Mouse (Mus musculus): ENCODE measurements around the gene Cass4.

The Cass4 gene

GRCm38 (mm10) chr2:172384715-172385114 is 8.9 kb upstream of the Cass4 start:
- no peak for DNase-seq (ENCODE audit: low read depth, low spot score)

- DNase-seq (ENCODE audit: low read depth, low spot score), result no peak
These were observed 3.3 kb upstream of the Cass4 start for GRCm38 (mm10) chr2:172390341-172390740.

GRCm38 (mm10) chr2:172392041-172392521 is 1.5 kb upstream of the Cass4 start:
- DNase-seq (ENCODE audit: low read depth, low spot score), result peak; percentile 33

- DNase-seq (ENCODE audit: low read depth, low spot score), result no peak
These were observed 428 bp downstream of the Cass4 start for GRCm38 (mm10) chr2:172394052-172394392.

GRCm38 (mm10) chr2:172394671-172395070 is 1.1 kb downstream of the Cass4 start:
- DNase-seq (ENCODE audit: low read depth, low spot score), result no peak

- DNase-seq (ENCODE audit: low read depth, low spot score), result no peak
These were observed 2.4 kb downstream of the Cass4 start for GRCm38 (mm10) chr2:172395961-172396360.

GRCm38 (mm10) chr2:172399901-172400300 is 6.3 kb downstream of the Cass4 start:
- DNase-seq (ENCODE audit: low read depth, low spot score), result peak; percentile 93

GRCm38 (mm10) chr2:172401116-172401825 is 7.7 kb downstream of the Cass4 start:
- peak; percentile 81 for DNase-seq (ENCODE audit: low read depth, low spot score)

GRCm38 (mm10) chr2:172404239-172404638 is 10.6 kb downstream of the Cass4 start:
- DNase-seq (ENCODE audit: low read depth, low spot score), result no peak

- peak; percentile 52 for DNase-seq (ENCODE audit: low read depth, low spot score)
These were observed 11.4 kb downstream of the Cass4 start for GRCm38 (mm10) chr2:172405011-172405410.

- no peak for DNase-seq (ENCODE audit: low read depth, low spot score)
These were observed 12.6 kb downstream of the Cass4 start for GRCm38 (mm10) chr2:172406173-172406572.

GRCm38 (mm10) chr2:172407499-172407898 is 13.9 kb downstream of the Cass4 start:
- no peak for DNase-seq (ENCODE audit: low read depth, low spot score)

GRCm38 (mm10) chr2:172410686-172411085 is 17.1 kb downstream of the Cass4 start:
- no peak for DNase-seq (ENCODE audit: low read depth, low spot score)

- DNase-seq (ENCODE audit: low read depth, low spot score), result no peak
These were observed 17.5 kb downstream of the Cass4 start for GRCm38 (mm10) chr2:172411091-172411490.

- DNase-seq (ENCODE audit: low read depth, low spot score), result no peak
These were observed 18.9 kb downstream of the Cass4 start for GRCm38 (mm10) chr2:172412454-172412853.

- no peak for DNase-seq (ENCODE audit: low read depth, low spot score)
These were observed 19.7 kb downstream of the Cass4 start for GRCm38 (mm10) chr2:172413273-172413672.

GRCm38 (mm10) chr2:172413894-172414293 is 20.3 kb downstream of the Cass4 start:
- DNase-seq (ENCODE audit: low read depth, low spot score), result no peak

GRCm38 (mm10) chr2:172416218-172416617 is 22.6 kb downstream of the Cass4 start:
- DNase-seq (ENCODE audit: low read depth, low spot score), result no peak

GRCm38 (mm10) chr2:172416876-172417275 is 23.3 kb downstream of the Cass4 start:
- DNase-seq (ENCODE audit: low read depth, low spot score), result no peak

- DNase-seq (ENCODE audit: low read depth, low spot score), result no peak
These were observed 24.6 kb downstream of the Cass4 start for GRCm38 (mm10) chr2:172418208-172418607.

- DNase-seq (ENCODE audit: low read depth, low spot score), result no peak
These were observed 37.0 kb downstream of the Cass4 start for GRCm38 (mm10) chr2:172430609-172431008.

- DNase-seq (ENCODE audit: low read depth, low spot score), result peak; percentile 78
These were observed 40.2 kb downstream of the Cass4 start for GRCm38 (mm10) chr2:172433746-172434145.

- DNase-seq (ENCODE audit: low read depth, low spot score), result peak; percentile 55
These were observed 43.9 kb downstream of the Cass4 start for GRCm38 (mm10) chr2:172437371-172437952.

All from CD4-positive, CD25-positive, alpha-beta regulatory T cell, adult 2 months (primary cell).